Mouse (Mus musculus) intestine, embryonic 14.5 days (tissue): ENCODE measurements around the gene Acod1. TPM values are rescaled to one million over a fixed set of nuclear protein-coding genes. Genes with fewer than 3 reads are reported as not detected.
A peak's percentile ranks its signal among the peaks of the same experiment; 100 is the strongest.

Source experiments
- ATAC-seq: fragments of 200-750 bp; cut with Nextera tagmentation; replicated peaks from 2 replicates; pipeline ENCODE4 v1.8.0; 2017; ENCODE audit warnings: low read depth, moderate number of reproducible peaks, moderate TSS enrichment, moderate library complexity; ENCODE audit not compliant: low FRiP score, low TSS enrichment
- DNase-seq: peaks from one replicate; pipeline ENCODE4 v3.0.0-alpha.2; 2018; ENCODE audit warnings: low spot score
- H3K27ac ChIP-seq: fragments of 300-500 bp; sonication (generic); 2 replicates; pipeline ENCODE4 v1.5.1; 2014; ENCODE audit warnings: low read depth, mild to moderate bottlenecking, control low read depth
- H3K27me3 ChIP-seq: fragments of 300-500 bp; sonication (generic); replicated peaks from 2 replicates; pipeline ENCODE4 v1.6.1; 2014; ENCODE audit warnings: low read length, control low read depth; ENCODE audit not compliant: control insufficient read depth, insufficient read depth
- H3K36me3 ChIP-seq: fragments of 300-500 bp; sonication (generic); 2 replicates; pipeline ENCODE4 v1.6.1; 2014; ENCODE audit warnings: low read length, control low read depth; ENCODE audit not compliant: control insufficient read depth, insufficient read depth
- H3K4me1 ChIP-seq: fragments of 300-500 bp; sonication (generic); replicated peaks from 2 replicates; pipeline ENCODE4 v1.6.1; 2014; ENCODE audit warnings: low read length, control low read depth, mixed read lengths; ENCODE audit not compliant: control insufficient read depth, insufficient read depth
- H3K4me2 ChIP-seq: fragments of 300-500 bp; sonication (generic); 2 replicates; pipeline ENCODE4 v1.6.1; 2014; ENCODE audit warnings: low read length
- H3K4me3 ChIP-seq: fragments of 300-500 bp; sonication (generic); 2 replicates; pipeline ENCODE4 v1.5.1; 2014; ENCODE audit warnings: low read depth, low read length, control low read depth, mixed read lengths
- H3K9ac ChIP-seq: fragments of 300-500 bp; sonication (generic); 2 replicates; pipeline ENCODE4 v1.6.1; 2014; ENCODE audit warnings: mild to moderate bottlenecking, low read length
- H3K9me3 ChIP-seq: fragments of 300-500 bp; sonication (generic); 2 replicates; pipeline ENCODE4 v1.6.1; 2016; ENCODE audit warnings: low read length, control low read depth; ENCODE audit not compliant: control insufficient read depth
- WGBS: fragments of 180-500 bp; shearing (Covaris S2); extraction: QIAGEN DNeasy Blood & Tissue Kit; methylation state at CpG from one replicate; pipeline ENCODE4 v1.1.7; 2014; 5-methylcytosine and 5-hydroxymethylcytosine counted together
- polyA plus RNA-seq: library from polyadenylated mRNA; unstranded; fragments of >200 nt; fragmentation: Nextera tagmentation; extraction: Ambion mirVana; gene quantifications from 2 replicates; pipeline ENCODE4 v1.2.1, GENCODE M21; 2014

The Acod1 gene
- polyA plus RNA-seq, result not detected in 2 replicates

GRCm38 (mm10) chr14:103046677-103047076 lies at the start of gene Acod1:
TSS of gene Acod1 (plus strand) at chr14:103046977.
- Histone ChIP-seq H3K27ac (no peak within 1 kb of the TSS), H3K4me3 (no peak within 1 kb of the TSS), H3K9me3 (no peaks in the 10 kb centered on the region), H3K4me1 (no peaks in the 10 kb centered on the region), H3K4me2 (no peak within 1 kb of the TSS), H3K27me3 (no peaks in the 10 kb centered on the region), H3K9ac (no peak within 1 kb of the TSS), H3K36me3 (no peaks in the 10 kb centered on the region)
- 80% methylated on average over 2 of the region's 2 CpGs for WGBS
- ATAC-seq (no peak), DNase-seq (no peak)

GRCm38 (mm10) chr14:103007737-103008136 lies 39.0 kb upstream of the Acod1 start:
- no peaks in the 10 kb centered on the region for H3K9me3 ChIP-seq
- H3K4me2 ChIP-seq, result no peak overlapping the region
- DNase-seq, result no peak
- no peak overlapping the region for H3K9ac ChIP-seq
- H3K4me3 ChIP-seq, result no peak overlapping the region
- 91% methylated on average over 4 of the region's 4 CpGs for WGBS
- H3K4me1 ChIP-seq, result no peaks in the 10 kb centered on the region
- H3K27ac ChIP-seq, result no peak overlapping the region
- H3K36me3 ChIP-seq, result no peaks in the 10 kb centered on the region
- H3K27me3 ChIP-seq, result no peaks in the 10 kb centered on the region
- no peak for ATAC-seq

GRCm38 (mm10) chr14:103011782-103012181 lies 35.0 kb upstream of the Acod1 start:
- Histone ChIP-seq H3K27me3 (no peaks in the 10 kb centered on the region), H3K4me2 (no peak overlapping the region), H3K4me3 (no peak overlapping the region), H3K36me3 (no peaks in the 10 kb centered on the region), H3K4me1 (no peaks in the 10 kb centered on the region), H3K9ac (no peak overlapping the region), H3K9me3 (no peaks in the 10 kb centered on the region), H3K27ac (no peak overlapping the region)
- no peak for DNase-seq
- ATAC-seq, result no peak
- 36% methylated on average over 5 of the region's 5 CpGs for WGBS

- Histone ChIP-seq H3K4me3 (no peak overlapping the region), H3K4me1 (no peaks in the 10 kb centered on the region), H3K27me3 (no peaks in the 10 kb centered on the region), H3K36me3 (no peaks in the 10 kb centered on the region), H3K9me3 (no peaks in the 10 kb centered on the region), H3K27ac (no peak overlapping the region), H3K4me2 (no peak overlapping the region), H3K9ac (no peak overlapping the region)
- WGBS, result 26% methylated on average over 4 of the region's 4 CpGs
- ATAC-seq, result peak; percentile 87; the same call in 1 of the 2 replicates
- DNase-seq, result peak; percentile 75
Observed at GRCm38 (mm10) chr14:103012563-103013150, 34.1 kb upstream of the Acod1 start.

GRCm38 (mm10) chr14:103017009-103017408 lies 29.8 kb upstream of the Acod1 start:
- Histone ChIP-seq H3K36me3 (no peaks in the 10 kb centered on the region), H3K4me2 (no peak overlapping the region), H3K27ac (no peak overlapping the region), H3K4me3 (no peak overlapping the region), H3K4me1 (no peaks in the 10 kb centered on the region), H3K9ac (no peak overlapping the region), H3K27me3 (no peaks in the 10 kb centered on the region), H3K9me3 (no peaks in the 10 kb centered on the region)
- 63% methylated on average over 5 of the region's 5 CpGs for WGBS
- ATAC-seq (no peak), DNase-seq (no peak)

GRCm38 (mm10) chr14:103020046-103020445 lies 26.7 kb upstream of the Acod1 start:
- WGBS, result 45% methylated on average over 2 of the region's 2 CpGs
- no peak for DNase-seq
- H3K4me3 ChIP-seq, result no peak overlapping the region
- no peaks in the 10 kb centered on the region for H3K36me3 ChIP-seq
- no peaks in the 10 kb centered on the region for H3K9me3 ChIP-seq
- H3K9ac ChIP-seq, result no peak overlapping the region
- H3K27ac ChIP-seq, result no peak overlapping the region
- no peaks in the 10 kb centered on the region for H3K4me1 ChIP-seq
- no peaks in the 10 kb centered on the region for H3K27me3 ChIP-seq
- ATAC-seq, result no peak
- H3K4me2 ChIP-seq, result no peak overlapping the region

GRCm38 (mm10) chr14:103029203-103029602 lies 17.6 kb upstream of the Acod1 start:
- no peaks in the 10 kb centered on the region for H3K36me3 ChIP-seq
- 84% methylated on average over 2 of the region's 2 CpGs for WGBS
- no peaks in the 10 kb centered on the region for H3K9me3 ChIP-seq
- H3K4me1 ChIP-seq, result no peaks in the 10 kb centered on the region
- H3K27me3 ChIP-seq, result no peaks in the 10 kb centered on the region
- H3K4me3 ChIP-seq, result no peak overlapping the region
- H3K4me2 ChIP-seq, result no peak overlapping the region
- no peak overlapping the region for H3K9ac ChIP-seq
- DNase-seq, result no peak
- H3K27ac ChIP-seq, result no peak overlapping the region
- no peak for ATAC-seq

GRCm38 (mm10) chr14:103033271-103033823 lies 13.4 kb upstream of the Acod1 start:
- no peak overlapping the region for H3K4me3 ChIP-seq

GRCm38 (mm10) chr14:103034076-103034475 lies 12.7 kb upstream of the Acod1 start:
- DNase-seq (no peak), ATAC-seq (no peak)
- WGBS, result 80% methylated on average over 9 of the region's 9 CpGs
- Histone ChIP-seq H3K27ac (no peak overlapping the region), H3K9me3 (no peaks in the 10 kb centered on the region), H3K9ac (no peak overlapping the region), H3K4me1 (no peaks in the 10 kb centered on the region), H3K4me2 (no peak overlapping the region), H3K4me3 (no peak overlapping the region), H3K27me3 (no peaks in the 10 kb centered on the region), H3K36me3 (no peaks in the 10 kb centered on the region)

More at GRCm38 (mm10) chr14:103033271-103033823, 13.4 kb upstream of the Acod1 start:
- no peak for DNase-seq
- Histone ChIP-seq H3K36me3 (no peaks in the 10 kb centered on the region), H3K9ac (no peak overlapping the region), H3K27ac (no peak overlapping the region), H3K9me3 (no peaks in the 10 kb centered on the region), H3K4me1 (no peaks in the 10 kb centered on the region), H3K4me2 (no peak overlapping the region), H3K27me3 (no peaks in the 10 kb centered on the region)
- 58% methylated on average over 10 of the region's 10 CpGs for WGBS
- ATAC-seq, result no peak
